Mouse (Mus musculus) forebrain, embryonic 16.5 days (tissue): ENCODE measurements around the gene Rabepk. TPM values are rescaled to one million over a fixed set of nuclear protein-coding genes. Genes with fewer than 3 reads are reported as not detected.
"Not testable (repeated sequence)": the region's sequence is repeated elsewhere in the genome, so short reads cannot be mapped to it uniquely, and the experiment has no call there.

Experiments used
- ATAC-seq: fragments of 200-750 bp; cut with Nextera tagmentation; 2 replicates; pipeline ENCODE4 v1.8.0; 2017; ENCODE audit warnings: mild to moderate bottlenecking, moderate library complexity
- H3K27ac ChIP-seq: fragments of 300-500 bp; sonication (generic); 2 replicates; pipeline ENCODE4 v1.5.1; 2014; ENCODE audit warnings: low read length, control low read depth
- H3K27me3 ChIP-seq: fragments of 300-500 bp; sonication (generic); replicated peaks from 2 replicates; pipeline ENCODE4 v1.6.1; 2014; ENCODE audit warnings: low read length; ENCODE audit not compliant: control insufficient read depth, insufficient read depth
- H3K36me3 ChIP-seq: fragments of 300-500 bp; sonication (generic); 2 replicates; pipeline ENCODE4 v1.6.1; 2014; ENCODE audit not compliant: control insufficient read depth, insufficient read depth
- H3K4me1 ChIP-seq: fragments of 300-500 bp; sonication (generic); replicated peaks from 2 replicates; pipeline ENCODE4 v1.6.1; 2014; ENCODE audit warnings: low read length; ENCODE audit not compliant: control insufficient read depth, insufficient read depth
- H3K4me2 ChIP-seq: fragments of 300-500 bp; sonication (generic); 2 replicates; pipeline ENCODE4 v1.6.1; 2014; ENCODE audit warnings: mild to moderate bottlenecking, low read length, control low read depth
- H3K4me3 ChIP-seq: fragments of 300-500 bp; sonication (generic); replicated peaks from 2 replicates; pipeline ENCODE4 v1.5.1; 2014; ENCODE audit warnings: mild to moderate bottlenecking, low read length, control low read depth
- H3K9ac ChIP-seq: fragments of 300-500 bp; sonication (generic); replicated peaks from 2 replicates; pipeline ENCODE4 v1.6.1; 2014; ENCODE audit warnings: low read depth, low read length, control low read depth
- H3K9me3 ChIP-seq: fragments of 300-500 bp; sonication (generic); 2 replicates; pipeline ENCODE4 v1.6.1; 2016; ENCODE audit warnings: low read length; ENCODE audit not compliant: control insufficient read depth
- WGBS: fragments of 180-500 bp; shearing (Covaris S2); extraction: QIAGEN DNeasy Blood & Tissue Kit; methylation state at CpG from one replicate; pipeline ENCODE4 v1.1.7; 2014; 5-methylcytosine and 5-hydroxymethylcytosine counted together
- polyA plus RNA-seq: library from polyadenylated mRNA; unstranded; fragments of >200 nt; fragmentation: Nextera tagmentation; extraction: Ambion mirVana; gene quantifications from 2 replicates; pipeline ENCODE4 v1.2.1, GENCODE M21; 2015

Rabepk gene
- polyA plus RNA-seq, 1 experiment from 2014 or later: 29.9 TPM

GRCm38 (mm10) chr2:34794511-34794910 lies 5.2 kb downstream of the Rabepk start:
- H3K4me3 ChIP-seq: no peak overlapping the region
- H3K4me2 ChIP-seq: no peak overlapping the region
- H3K4me1 ChIP-seq: peaks cover 5% of the 10 kb centered on the region
- ATAC-seq: no peak
- no peaks in the 10 kb centered on the region for H3K9me3 ChIP-seq
- WGBS: 98% methylated on average over 2 of the region's 2 CpGs
- H3K27me3 ChIP-seq: no peaks in the 10 kb centered on the region
- H3K9ac ChIP-seq: no peak overlapping the region
- H3K36me3 ChIP-seq: no peaks in the 10 kb centered on the region
- H3K27ac ChIP-seq: no peak overlapping the region

DNA sequence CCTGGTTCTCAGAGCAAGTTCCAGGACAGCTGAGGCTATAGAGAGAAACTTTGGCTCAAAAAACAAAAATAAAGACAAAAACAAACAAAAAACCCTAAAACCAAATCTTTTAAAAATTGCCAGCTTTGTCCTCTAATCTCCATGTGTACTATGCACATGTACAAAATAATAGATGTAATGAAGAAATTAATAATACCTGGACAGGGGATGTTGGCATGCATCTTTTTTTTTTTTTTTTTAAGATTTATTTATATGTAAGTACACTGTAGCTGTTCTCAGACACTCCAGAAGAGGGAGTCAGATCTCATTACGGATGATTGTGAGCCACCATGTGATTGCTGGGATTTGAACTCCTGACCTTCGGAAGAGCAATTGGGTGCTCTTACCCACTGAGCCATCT lies 7.2 kb downstream of the Rabepk start:
- H3K27ac ChIP-seq, H3K4me2 ChIP-seq, H3K4me3 ChIP-seq, H3K9ac ChIP-seq, ATAC-seq, H3K4me1 ChIP-seq, H3K9me3 ChIP-seq, H3K36me3 ChIP-seq, H3K27me3 ChIP-seq: not testable (repeated sequence)
- 81% methylated on average over 2 of the region's 2 CpGs for WGBS

GRCm38 (mm10) chr2:34790282-34790681 lies 9.4 kb downstream of the Rabepk start:
- H3K9ac ChIP-seq: no peak overlapping the region
- no peaks in the 10 kb centered on the region for H3K27me3 ChIP-seq
- H3K4me3 ChIP-seq: no peak overlapping the region
- H3K4me1 ChIP-seq: no peaks in the 10 kb centered on the region
- H3K27ac ChIP-seq: no peak overlapping the region
- H3K9me3 ChIP-seq: no peaks in the 10 kb centered on the region
- 92% methylated on average over 8 of the region's 8 CpGs for WGBS
- peaks cover under 1% of the 10 kb centered on the region; the same call in 1 of the 2 replicates for H3K36me3 ChIP-seq
- ATAC-seq: no peak
- no peak overlapping the region for H3K4me2 ChIP-seq

DNA sequence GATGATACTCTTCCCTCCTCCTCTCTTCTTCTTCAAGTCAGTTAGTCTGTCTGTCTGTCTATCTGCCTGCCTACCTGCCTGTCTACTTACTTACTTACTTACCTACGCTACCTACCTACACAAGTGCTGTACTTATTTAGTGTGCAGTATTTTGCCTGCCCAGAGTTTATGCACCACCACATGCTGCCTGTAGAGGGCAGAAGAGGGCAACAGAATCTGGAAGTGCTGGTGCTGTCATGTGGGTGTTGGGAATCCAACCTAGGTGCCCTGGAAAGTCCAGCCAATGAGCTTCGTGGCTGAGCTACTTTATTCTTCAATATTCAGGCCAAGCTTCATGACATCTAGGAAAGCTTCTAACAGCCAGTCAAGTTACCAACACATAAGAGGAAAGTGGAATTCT lies 15.6 kb downstream of the Rabepk start:
- Histone ChIP-seq H3K9ac (no peak overlapping the region), H3K4me3 (no peak overlapping the region), H3K27me3 (no peaks in the 10 kb centered on the region), H3K4me1 (no peaks in the 10 kb centered on the region), H3K36me3 (peaks cover 17% of the 10 kb centered on the region), H3K27ac (no peak overlapping the region), H3K4me2 (no peak overlapping the region), H3K9me3 (no peaks in the 10 kb centered on the region)
- no peak for ATAC-seq
- 70% methylated on average over 2 of the region's 2 CpGs for WGBS

DNA sequence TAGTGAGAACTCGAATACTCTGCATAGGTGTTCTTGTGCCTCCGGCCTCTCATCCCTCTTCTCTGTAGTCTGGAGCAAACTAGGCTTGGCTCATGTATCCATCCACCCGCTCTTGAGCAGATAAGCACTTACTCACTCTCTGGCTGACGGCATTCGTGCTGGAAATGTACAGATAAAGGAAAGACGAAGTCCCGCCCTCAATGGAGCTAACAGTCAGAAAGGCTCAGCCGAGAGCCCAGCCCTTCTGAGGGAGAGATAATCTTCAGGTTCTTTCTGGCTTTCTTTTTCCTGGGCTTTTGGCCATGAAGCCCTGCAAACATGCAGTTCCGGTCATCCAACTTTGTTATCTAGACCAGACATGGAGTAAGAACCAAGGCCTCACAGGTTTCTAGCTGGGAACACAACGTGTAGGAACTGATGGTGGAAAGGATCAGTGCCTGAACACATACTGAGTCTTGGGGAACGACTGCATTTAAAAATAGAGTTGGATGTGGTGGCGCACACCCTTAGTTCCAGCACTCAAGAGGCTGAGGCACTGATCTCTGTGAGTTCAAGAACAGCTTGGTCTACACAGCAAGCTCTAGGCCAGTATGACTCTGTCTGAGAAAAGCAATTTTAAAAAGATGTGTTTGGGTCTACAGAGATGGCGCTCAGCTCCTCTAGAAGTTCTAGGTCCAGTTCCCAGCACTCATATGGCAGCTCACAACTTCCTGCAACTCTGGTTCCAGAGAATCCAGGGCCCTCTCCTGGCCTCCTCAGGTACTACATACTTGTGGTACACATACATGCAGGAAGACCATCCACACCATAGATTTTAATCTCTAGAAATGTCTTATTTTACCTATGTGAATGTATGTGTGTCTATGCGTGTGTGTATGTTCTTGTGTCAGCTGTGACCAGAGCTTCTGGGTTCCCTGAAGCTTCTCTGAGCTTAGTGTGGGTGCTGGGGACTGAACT lies 16.4 kb downstream of the Rabepk start:
- H3K4me2 ChIP-seq: no peak overlapping the region

DNA sequence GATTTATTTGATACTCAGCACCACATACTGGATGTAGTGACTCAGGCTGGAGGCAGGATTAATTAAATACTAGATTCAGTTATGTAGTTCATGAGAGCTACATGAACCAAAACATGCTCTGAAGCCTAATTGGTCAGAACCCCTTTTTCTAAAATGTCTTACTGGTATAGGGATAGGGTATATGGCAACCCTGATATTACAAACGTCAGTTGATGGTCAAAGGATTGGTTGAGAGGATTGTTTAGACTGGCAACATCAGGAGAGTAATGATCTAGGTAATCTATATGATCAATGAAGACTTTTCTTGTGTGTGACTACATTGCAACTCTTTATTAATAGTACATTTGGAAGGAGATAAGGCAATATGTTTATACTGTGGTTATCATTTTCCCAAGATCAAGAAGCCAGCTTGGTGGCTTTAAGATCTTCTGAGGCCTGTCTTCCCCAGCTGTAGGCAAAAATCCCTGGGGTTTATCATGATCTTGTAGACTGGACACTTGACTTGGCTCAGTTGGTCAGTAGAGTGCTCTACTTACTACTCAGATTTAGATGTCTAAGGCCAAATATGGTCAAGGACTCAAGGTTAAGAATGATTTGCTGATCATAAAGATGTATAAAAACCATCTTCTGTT lies 22.4 kb downstream of the Rabepk start:
- Histone ChIP-seq H3K9me3 (no peaks in the 10 kb centered on the region), H3K4me1 (peaks cover 44% of the 10 kb centered on the region), H3K36me3 (peaks cover 35% of the 10 kb centered on the region), H3K27me3 (no peaks in the 10 kb centered on the region), H3K27ac (no peak overlapping the region), H3K4me3 (no peak overlapping the region), H3K4me2 (0 out of 2 replicates have a peak overlapping the region, but pooled peaks have one; percentile 15), H3K9ac (no peak overlapping the region)
- no peak for ATAC-seq
- 46% methylated on average over 1 of the region's 1 CpGs for WGBS

More for the DNA sequence above, 16.4 kb downstream of the Rabepk start:
- 91% methylated on average over 14 of the region's 14 CpGs for WGBS
- Histone ChIP-seq H3K27me3 (no peaks in the 10 kb centered on the region), H3K36me3 (peaks cover 17% of the 10 kb centered on the region), H3K27ac (no peak overlapping the region), H3K9me3 (no peaks in the 10 kb centered on the region), H3K4me1 (no peaks in the 10 kb centered on the region), H3K9ac (no peak overlapping the region), H3K4me3 (no peak overlapping the region)
- no peak for ATAC-seq

- no peak overlapping the region for H3K4me2 ChIP-seq
- ATAC-seq: no peak
- H3K9me3 ChIP-seq: no peaks in the 10 kb centered on the region
- peaks cover 31% of the 10 kb centered on the region for H3K36me3 ChIP-seq
- WGBS: 90% methylated on average over 6 of the region's 6 CpGs
- H3K27me3 ChIP-seq: no peaks in the 10 kb centered on the region
- no peak overlapping the region for H3K9ac ChIP-seq
- no peak overlapping the region for H3K4me3 ChIP-seq
- H3K27ac ChIP-seq: no peak overlapping the region
- H3K4me1 ChIP-seq: peaks cover 51% of the 10 kb centered on the region
Measured at GRCm38 (mm10) chr2:34774493-34774892, 25.2 kb downstream of the Rabepk start.

GRCm38 (mm10) chr2:34773673-34774072 lies 26.0 kb downstream of the Rabepk start:
- H3K9ac ChIP-seq: no peak overlapping the region
- no peak for ATAC-seq
- 92% methylated on average over 4 of the region's 4 CpGs for WGBS
- no peak overlapping the region for H3K27ac ChIP-seq
- peaks cover 51% of the 10 kb centered on the region for H3K4me1 ChIP-seq
- H3K9me3 ChIP-seq: no peaks in the 10 kb centered on the region
- H3K4me3 ChIP-seq: no peak overlapping the region
- peak overlapping the region; percentile 67 for H3K4me2 ChIP-seq
- no peaks in the 10 kb centered on the region for H3K27me3 ChIP-seq
- H3K36me3 ChIP-seq: peaks cover 31% of the 10 kb centered on the region
